Comparison of ENCODE assay signal across 26 mouse cellular contexts in genomic region chr8:71303632-71304031, GRCm38 (mm10). TPM values are rescaled to one million over a fixed set of nuclear protein-coding genes. Genes with fewer than 3 reads are reported as not detected.
DNase-seq lines count a peak whose midpoint lies in the region; ATAC-seq and TF ChIP-seq lines count a peak whose summit lies in the region.
"Had no signal": no experiment of that assay in that cellular context is flagged by ENCODE, and none has a peak within 500 bp of the region (broad histone marks: within the 10 kb centered on the region; RNA-seq: fewer than 3 reads in every experiment).

No protein-coding gene starts in this region.

- no peak for TF ChIP-seq POLR2A in heart, adult 2 months (IDR thresholded peaks at IDR 0.05; ENCODE audit: insufficient read depth, low read depth, low read length)

- H3K9me3 ChIP-seq in heart, postnatal 0 days (replicated peaks; ENCODE audit: control insufficient read depth, low read length), result no peaks in the 10 kb centered on the region
- 0 out of 2 replicates have a peak, but pooled peaks cover 5% of the 10 kb centered on the region for H3K9me3 ChIP-seq in heart, embryonic 10.5 days
- H3K9me3 ChIP-seq: forebrain, embryonic 15.5 days; kidney, embryonic 15.5 days had no signal

- peaks cover 14% of the 10 kb centered on the region for H3K4me1 ChIP-seq in heart, adult 2 months (ENCODE audit: control insufficient read depth, insufficient read depth, low read length)
- H3K4me1 ChIP-seq in heart, postnatal 0 days (ENCODE audit: control insufficient read depth, insufficient read depth), result 0 out of 2 replicates have a peak, but pooled peaks cover 9% of the 10 kb centered on the region
- H3K4me1 ChIP-seq in heart, embryonic 10.5 days, result peaks cover 16% of the 10 kb centered on the region; the same call in 1 of the 2 replicates
- H3K4me1 ChIP-seq: embryonic facial prominence, embryonic 13.5 days; forebrain, embryonic 15.5 days; kidney, embryonic 15.5 days; midbrain, embryonic 10.5 days had no signal

- no peak for ATAC-seq in heart, postnatal 0 days (ENCODE audit: insufficient read depth, low read depth)
- no peak for ATAC-seq in erythroid progenitor cell, adult 5-6 weeks (replicated peaks; ENCODE audit: low FRiP score, poor library complexity, severe bottlenecking)
- ATAC-seq: forebrain, embryonic 15.5 days; midbrain, embryonic 16.5 days had no signal

- peaks cover 7% of the 10 kb centered on the region for H3K79me2 ChIP-seq in heart, adult 2 months (replicated peaks; ENCODE audit: control insufficient read depth, insufficient read depth, low read length)

- no peaks in the 10 kb centered on the region for H3K36me3 ChIP-seq in heart, adult 2 months (ENCODE audit: control insufficient read depth, insufficient read depth, low read length)
- H3K36me3 ChIP-seq in heart, postnatal 0 days (replicated peaks; ENCODE audit: control insufficient read depth, insufficient read depth, low read length), result 0 out of 2 replicates have a peak, but pooled peaks cover 12% of the 10 kb centered on the region
- peaks cover 46% of the 10 kb centered on the region for H3K36me3 ChIP-seq in heart, embryonic 10.5 days

- 0 out of 2 replicates have a peak, but pooled peaks have one; percentile 10 for TF ChIP-seq EP300 in heart, adult 2 months (IDR thresholded peaks at IDR 0.05; ENCODE audit: insufficient read depth, low read depth, low read length)
- no peak for TF ChIP-seq EP300 in heart, postnatal 0 days (IDR thresholded peaks at IDR 0.05; ENCODE audit: low read depth)

- H3K4me3 ChIP-seq in heart, adult 2 months, result no peak overlapping the region
- no peak overlapping the region for H3K4me3 ChIP-seq in heart, postnatal 0 days (ENCODE audit: low read depth, low read length)
- no peak overlapping the region for H3K4me3 ChIP-seq in heart, embryonic 10.5 days
- H3K4me3 ChIP-seq: embryonic facial prominence, embryonic 13.5 days; forebrain, embryonic 15.5 days; kidney, embryonic 15.5 days; midbrain, embryonic 10.5 days had no signal

- no peak overlapping the region for H3K9ac ChIP-seq in heart, adult 2 months (ENCODE audit: low read depth, low read length)
- no peak overlapping the region for H3K9ac ChIP-seq in heart, postnatal 0 days (replicated peaks; ENCODE audit: low read depth, low read length)
- H3K9ac ChIP-seq: embryonic facial prominence, embryonic 13.5 days; forebrain, embryonic 15.5 days; hindbrain, embryonic 14.5 days; kidney, embryonic 15.5 days; liver, embryonic 14.5 days had no signal

- H3K4me2 ChIP-seq in heart, postnatal 0 days (ENCODE audit: low read depth, low read length), result no peak overlapping the region
- H3K4me2 ChIP-seq: embryonic facial prominence, embryonic 13.5 days; forebrain, embryonic 15.5 days; hindbrain, embryonic 14.5 days; kidney, embryonic 15.5 days had no signal

- no peak for DNase-seq in heart, adult 2 months
- no peak for DNase-seq in heart, postnatal 36 days
- no peak for DNase-seq in heart, postnatal 0 days (ENCODE audit: low spot score)
- no peak for DNase-seq in heart, embryonic 10.5 days (ENCODE audit: low spot score)
- DNase-seq in adipocyte (ENCODE audit: low spot score), result peak; percentile 37
- DNase-seq in skeletal muscle tissue, adult 2 months (ENCODE audit: low read depth, low spot score), result peak; percentile 36
- DNase-seq: adrenal gland, postnatal 10 days; cerebellum, adult 9-10 months; embryo, embryonic 11 days; kidney, adult 18-20 months; kidney, postnatal 25 days; liver; lung, adult 2 months; lung, postnatal 10 days; right cerebral cortex, postnatal 25 days; spleen, adult 18-20 months; thymus, postnatal 25 days had no signal

- no peak for TF ChIP-seq CTCF in heart, adult 2 months (IDR thresholded peaks at IDR 0.05)
- TF ChIP-seq CTCF in heart, postnatal 0 days (IDR thresholded peaks at IDR 0.05; ENCODE audit: low read depth), result no peak

- H3K27me3 ChIP-seq in heart, adult 2 months (ENCODE audit: control insufficient read depth, insufficient read depth, low read length), result no peaks in the 10 kb centered on the region
- no peaks in the 10 kb centered on the region for H3K27me3 ChIP-seq in heart, postnatal 0 days (ENCODE audit: control insufficient read depth, insufficient read depth, low read length)
- no peaks in the 10 kb centered on the region for H3K27me3 ChIP-seq in heart, embryonic 10.5 days (ENCODE audit: insufficient read depth, poor library complexity, severe bottlenecking)
- H3K27me3 ChIP-seq: CH12.LX; embryonic facial prominence, embryonic 13.5 days; forebrain, embryonic 15.5 days; kidney, embryonic 15.5 days had no signal

- intact Hi-C loops in heart, adult 2 months (cut with DNase I), result no loop called here
- intact Hi-C loops in heart, postnatal 36 days (cut with DNase I), result no loop called here

- 51% methylated on average over 1 of the region's 1 CpGs for WGBS in heart, adult 2 months
- 53% methylated on average over 1 of the region's 1 CpGs for WGBS in heart, postnatal 0 days
- 83% methylated on average over 1 of the region's 1 CpGs for WGBS in heart, embryonic 10.5 days

- H3K27ac ChIP-seq in heart, adult 2 months, result peak overlapping the region; percentile 33; the same call in 1 of the 2 replicates
- peak overlapping the region; percentile 47 for H3K27ac ChIP-seq in heart, postnatal 0 days (ENCODE audit: low read depth)
- no peak overlapping the region for H3K27ac ChIP-seq in heart, embryonic 10.5 days
- H3K27ac ChIP-seq: embryonic facial prominence, embryonic 13.5 days; forebrain, embryonic 15.5 days; hindbrain, embryonic 14.5 days; kidney, embryonic 15.5 days; liver, embryonic 14.5 days; midbrain, embryonic 10.5 days had no signal

RNA-seq across cellular contexts. Expression of gene Haus8, which starts 30.9 kb away (rescaled TPM):
- total RNA-seq in heart, adult 2 months (2021), result 10 to 100 TPM; 24.2 to 29.0 TPM
- 11.9 and 12.1 TPM in 2 replicates for polyA plus RNA-seq in heart, adult 2 months (2012; rRNA removed)
- 10 to 100 TPM; 27.4 to 29.9 TPM for total RNA-seq in heart, postnatal 36 days (2021)
- total RNA-seq in heart, postnatal 0 days (2014; rRNA removed; ENCODE audit: low replicate concordance), result 50.6 and 53.9 TPM in 2 replicates
- 58.3 and 64.3 TPM in 2 replicates for polyA plus RNA-seq in heart, postnatal 0 days (2015; fragmentation: Nextera tagmentation; extraction: Ambion mirVana)
- polyA plus RNA-seq in heart, embryonic 10.5 days (2016; fragmentation: Nextera tagmentation; extraction: Ambion mirVana), result 82.8 and 103 TPM in 2 replicates
- 36.4 and 49.9 TPM in 2 replicates for total RNA-seq in erythroid progenitor cell, adult 5-6 weeks (2015; ENCODE audit: low replicate concordance)
- 69.7 and 109 TPM in 2 replicates for total RNA-seq in erythroid progenitor cell, adult 5-6 weeks (2017; ENCODE audit: low replicate concordance)

RNA-seq across cellular contexts. Expression of gene Myo9b, which starts 31.1 kb away (rescaled TPM):
- total RNA-seq in heart, adult 2 months (2021), result 10 to 100 TPM; 20.1 to 22.8 TPM
- 15.0 and 15.9 TPM in 2 replicates for polyA plus RNA-seq in heart, adult 2 months (2012; rRNA removed)
- total RNA-seq in heart, postnatal 36 days (2021), result 10 to 100 TPM; 24.1 to 28.2 TPM
- total RNA-seq in heart, postnatal 0 days (2014; rRNA removed; ENCODE audit: low replicate concordance), result 35.0 and 40.7 TPM in 2 replicates
- 6.7 and 7.1 TPM in 2 replicates for polyA plus RNA-seq in heart, postnatal 0 days (2015; fragmentation: Nextera tagmentation; extraction: Ambion mirVana)
- polyA plus RNA-seq in heart, embryonic 10.5 days (2016; fragmentation: Nextera tagmentation; extraction: Ambion mirVana), result 23.0 and 26.7 TPM in 2 replicates
- total RNA-seq in erythroid progenitor cell, adult 5-6 weeks (2015; ENCODE audit: low replicate concordance), result 26.3 and 29.3 TPM in 2 replicates
- 23.4 and 32.3 TPM in 2 replicates for total RNA-seq in erythroid progenitor cell, adult 5-6 weeks (2017; ENCODE audit: low replicate concordance)

Comparison
In these comparisons a context has a peak if more than half of its experiments do, and no peak if none do; other contexts are left out.
1. DNase-seq: peak in adipocyte (single experiment) and skeletal muscle tissue, adult 2 months (single experiment); none in heart, adult 2 months (0 of 2), heart, postnatal 36 days (0 of 2), heart, postnatal 0 days (single experiment) and heart, embryonic 10.5 days (single experiment).